Mouse (Mus musculus): ENCODE measurements around the gene Rad51b. TPM values are rescaled to one million over a fixed set of nuclear protein-coding genes. Genes with fewer than 3 reads are reported as not detected.

Gene Rad51b
- polyA plus RNA-seq, 1 experiment from 2014 or later, result 6.5 TPM

GRCm38 (mm10) chr12:79429507-79430291 lies 132.6 kb downstream of the Rad51b start:
- WGBS, result 81% methylated on average over 7 of the region's 7 CpGs
- H3K9me3 ChIP-seq (ENCODE audit: control insufficient read depth, low read length), result no peaks in the 10 kb centered on the region; the same call in 1 of the 2 replicates
- no peaks in the 10 kb centered on the region for H3K4me1 ChIP-seq (replicated peaks; ENCODE audit: control insufficient read depth, insufficient read depth, low read length)
- no peak overlapping the region for H3K9ac ChIP-seq (ENCODE audit: low read depth, low read length)
- H3K4me2 ChIP-seq (replicated peaks; ENCODE audit: low read depth, low read length), result no peak overlapping the region
- no peak for DNase-seq (ENCODE audit: low spot score)
- no peak for ATAC-seq (ENCODE audit: low FRiP score)
- no peaks in the 10 kb centered on the region for H3K36me3 ChIP-seq (ENCODE audit: control insufficient read depth, insufficient read depth, low read length)
- no peaks in the 10 kb centered on the region for H3K27me3 ChIP-seq (ENCODE audit: control insufficient read depth, insufficient read depth, low read length)
- no peak overlapping the region for H3K27ac ChIP-seq (ENCODE audit: low read depth, low read length)
- H3K4me3 ChIP-seq (ENCODE audit: low read depth, low read length), result no peak overlapping the region

GRCm38 (mm10) chr12:79431138-79431537 lies 134.1 kb downstream of the Rad51b start:
- Histone ChIP-seq H3K36me3 (ENCODE audit: control insufficient read depth, insufficient read depth, low read length) (no peaks in the 10 kb centered on the region), H3K27ac (ENCODE audit: low read depth, low read length) (no peak overlapping the region), H3K9me3 (ENCODE audit: control insufficient read depth, low read length) (no peaks in the 10 kb centered on the region), H3K9ac (ENCODE audit: low read depth, low read length) (no peak overlapping the region), H3K4me3 (ENCODE audit: low read depth, low read length) (no peak overlapping the region), H3K4me1 (replicated peaks; ENCODE audit: control insufficient read depth, insufficient read depth, low read length) (no peaks in the 10 kb centered on the region), H3K4me2 (replicated peaks; ENCODE audit: low read depth, low read length) (no peak overlapping the region), H3K27me3 (ENCODE audit: control insufficient read depth, insufficient read depth, low read length) (no peaks in the 10 kb centered on the region)
- ATAC-seq (ENCODE audit: low FRiP score) (no peak), DNase-seq (ENCODE audit: low spot score) (no peak)
- WGBS, result 65% methylated on average over 4 of the region's 4 CpGs

GRCm38 (mm10) chr12:79433724-79434442 lies 136.8 kb downstream of the Rad51b start:
- ATAC-seq (ENCODE audit: low FRiP score), result no peak
- Histone ChIP-seq H3K36me3 (ENCODE audit: control insufficient read depth, insufficient read depth, low read length) (no peaks in the 10 kb centered on the region), H3K27ac (ENCODE audit: low read depth, low read length) (no peak overlapping the region), H3K4me3 (ENCODE audit: low read depth, low read length) (no peak overlapping the region), H3K4me2 (replicated peaks; ENCODE audit: low read depth, low read length) (no peak overlapping the region), H3K9ac (ENCODE audit: low read depth, low read length) (no peak overlapping the region), H3K9me3 (ENCODE audit: control insufficient read depth, low read length) (no peaks in the 10 kb centered on the region), H3K27me3 (ENCODE audit: control insufficient read depth, insufficient read depth, low read length) (no peaks in the 10 kb centered on the region), H3K4me1 (replicated peaks; ENCODE audit: control insufficient read depth, insufficient read depth, low read length) (no peaks in the 10 kb centered on the region)
- WGBS, result 31% methylated on average over 7 of the region's 7 CpGs
- DNase-seq (ENCODE audit: low spot score), result no peak

- no peak overlapping the region for H3K27ac ChIP-seq (ENCODE audit: low read depth, low read length)
- H3K9me3 ChIP-seq (ENCODE audit: control insufficient read depth, low read length), result no peaks in the 10 kb centered on the region
- no peak overlapping the region for H3K4me2 ChIP-seq (replicated peaks; ENCODE audit: low read depth, low read length)
- no peak for ATAC-seq (ENCODE audit: low FRiP score)
- no peak overlapping the region for H3K4me3 ChIP-seq (ENCODE audit: low read depth, low read length)
- H3K9ac ChIP-seq (ENCODE audit: low read depth, low read length), result no peak overlapping the region
- H3K4me1 ChIP-seq (replicated peaks; ENCODE audit: control insufficient read depth, insufficient read depth, low read length), result no peaks in the 10 kb centered on the region
- DNase-seq (ENCODE audit: low spot score), result no peak
- H3K36me3 ChIP-seq (ENCODE audit: control insufficient read depth, insufficient read depth, low read length), result no peaks in the 10 kb centered on the region
- no peaks in the 10 kb centered on the region for H3K27me3 ChIP-seq (ENCODE audit: control insufficient read depth, insufficient read depth, low read length)
- 83% methylated on average over 3 of the region's 3 CpGs for WGBS
Measured at GRCm38 (mm10) chr12:79435474-79435873, 138.4 kb downstream of the Rad51b start.

GRCm38 (mm10) chr12:79436035-79436434 lies 139.0 kb downstream of the Rad51b start:
- no peak overlapping the region for H3K9ac ChIP-seq (ENCODE audit: low read depth, low read length)
- H3K4me2 ChIP-seq (replicated peaks; ENCODE audit: low read depth, low read length), result no peak overlapping the region
- DNase-seq (ENCODE audit: low spot score) (no peak), ATAC-seq (ENCODE audit: low FRiP score) (no peak)
- no peak overlapping the region for H3K4me3 ChIP-seq (ENCODE audit: low read depth, low read length)
- H3K9me3 ChIP-seq (ENCODE audit: control insufficient read depth, low read length), result no peaks in the 10 kb centered on the region
- H3K27me3 ChIP-seq (ENCODE audit: control insufficient read depth, insufficient read depth, low read length), result no peaks in the 10 kb centered on the region
- H3K4me1 ChIP-seq (replicated peaks; ENCODE audit: control insufficient read depth, insufficient read depth, low read length), result no peaks in the 10 kb centered on the region
- H3K27ac ChIP-seq (ENCODE audit: low read depth, low read length), result no peak overlapping the region
- 63% methylated on average over 8 of the region's 8 CpGs for WGBS
- H3K36me3 ChIP-seq (ENCODE audit: control insufficient read depth, insufficient read depth, low read length), result no peaks in the 10 kb centered on the region

- Histone ChIP-seq H3K27ac (ENCODE audit: low read depth, low read length) (no peak overlapping the region), H3K9me3 (ENCODE audit: control insufficient read depth, low read length) (no peaks in the 10 kb centered on the region), H3K9ac (ENCODE audit: low read depth, low read length) (no peak overlapping the region), H3K27me3 (ENCODE audit: control insufficient read depth, insufficient read depth, low read length) (no peaks in the 10 kb centered on the region), H3K4me2 (replicated peaks; ENCODE audit: low read depth, low read length) (no peak overlapping the region), H3K36me3 (ENCODE audit: control insufficient read depth, insufficient read depth, low read length) (no peaks in the 10 kb centered on the region), H3K4me3 (ENCODE audit: low read depth, low read length) (no peak overlapping the region), H3K4me1 (replicated peaks; ENCODE audit: control insufficient read depth, insufficient read depth, low read length) (no peaks in the 10 kb centered on the region)
- DNase-seq (ENCODE audit: low spot score), result no peak
- ATAC-seq (ENCODE audit: low FRiP score), result no peak
- 73% methylated on average over 4 of the region's 4 CpGs for WGBS
Measured at GRCm38 (mm10) chr12:79436892-79437291, 139.8 kb downstream of the Rad51b start.

GRCm38 (mm10) chr12:79437572-79437971 lies 140.5 kb downstream of the Rad51b start:
- Histone ChIP-seq H3K27me3 (ENCODE audit: control insufficient read depth, insufficient read depth, low read length) (no peaks in the 10 kb centered on the region), H3K27ac (ENCODE audit: low read depth, low read length) (no peak overlapping the region), H3K4me2 (replicated peaks; ENCODE audit: low read depth, low read length) (no peak overlapping the region), H3K4me1 (replicated peaks; ENCODE audit: control insufficient read depth, insufficient read depth, low read length) (no peaks in the 10 kb centered on the region), H3K9me3 (ENCODE audit: control insufficient read depth, low read length) (no peaks in the 10 kb centered on the region), H3K36me3 (ENCODE audit: control insufficient read depth, insufficient read depth, low read length) (no peaks in the 10 kb centered on the region), H3K4me3 (ENCODE audit: low read depth, low read length) (no peak overlapping the region), H3K9ac (ENCODE audit: low read depth, low read length) (no peak overlapping the region)
- WGBS, result 84% methylated on average over 3 of the region's 3 CpGs
- DNase-seq (ENCODE audit: low spot score), result no peak
- no peak for ATAC-seq (ENCODE audit: low FRiP score)

- DNase-seq (ENCODE audit: low spot score) (no peak), ATAC-seq (ENCODE audit: low FRiP score) (no peak)
- no peaks in the 10 kb centered on the region for H3K36me3 ChIP-seq (ENCODE audit: control insufficient read depth, insufficient read depth, low read length)
- H3K9me3 ChIP-seq (ENCODE audit: control insufficient read depth, low read length), result no peaks in the 10 kb centered on the region
- H3K4me1 ChIP-seq (replicated peaks; ENCODE audit: control insufficient read depth, insufficient read depth, low read length), result no peaks in the 10 kb centered on the region
- H3K4me3 ChIP-seq (ENCODE audit: low read depth, low read length), result no peak overlapping the region
- H3K27me3 ChIP-seq (ENCODE audit: control insufficient read depth, insufficient read depth, low read length), result no peaks in the 10 kb centered on the region
- 95% methylated on average over 6 of the region's 6 CpGs for WGBS
- no peak overlapping the region for H3K9ac ChIP-seq (ENCODE audit: low read depth, low read length)
- no peak overlapping the region for H3K27ac ChIP-seq (ENCODE audit: low read depth, low read length)
- H3K4me2 ChIP-seq (replicated peaks; ENCODE audit: low read depth, low read length), result no peak overlapping the region
Measured at GRCm38 (mm10) chr12:79439961-79440360, 142.9 kb downstream of the Rad51b start.

Data from hindbrain, embryonic 11.5 days (tissue).